Mouse (Mus musculus): ENCODE results near the gene Gm21921. TPM values are rescaled to one million over a fixed set of nuclear protein-coding genes. Genes with fewer than 3 reads are reported as not detected.
"Not testable (repeated sequence)": the region's sequence is repeated elsewhere in the genome, so short reads cannot be mapped to it uniquely, and the experiment has no call there.

The Gm21921 gene
- polyA plus RNA-seq (2014; fragmentation: Nextera tagmentation; extraction: Ambion mirVana), result not detected in 2 replicates

GRCm38 (mm10) chrY:24796143-24796542 is at the start of gene Gm21921:
Gm21921 (minus strand) TSS chrY:24796243.
- ATAC-seq (ENCODE audit: low read depth); H3K27ac ChIP-seq (replicated peaks; ENCODE audit: low read depth, low read length); H3K4me1 ChIP-seq (ENCODE audit: control insufficient read depth, insufficient read depth, low read length); DNase-seq (ENCODE audit: low spot score); H3K36me3 ChIP-seq (ENCODE audit: control insufficient read depth, insufficient read depth, low read length); H3K9me3 ChIP-seq (ENCODE audit: control insufficient read depth, low read length); H3K27me3 ChIP-seq (replicated peaks; ENCODE audit: control insufficient read depth, insufficient read depth, low read length); H3K4me3 ChIP-seq (ENCODE audit: low read depth, low read length); H3K9ac ChIP-seq (ENCODE audit: low read depth, low read length); H3K4me2 ChIP-seq (ENCODE audit: low read depth, low read length): not testable (repeated sequence)
- WGBS, result no CpG with 5 or more reads among the region's 2 CpGs
